Mouse (Mus musculus) embryonic facial prominence, embryonic 14.5 days (tissue): ENCODE results near the gene Hoxb6. TPM values are rescaled to one million over a fixed set of nuclear protein-coding genes. Genes with fewer than 3 reads are reported as not detected.

ENCODE experiments used
- ATAC-seq: fragments of 200-750 bp; cut with Nextera tagmentation; 2 replicates; pipeline ENCODE4 v1.8.0; 2017; ENCODE audit warnings: low read depth, moderate number of reproducible peaks, moderate TSS enrichment
- DNase-seq: peaks from one replicate; pipeline ENCODE4 v3.0.0-alpha.2; 2015; ENCODE audit warnings: low spot score
- H3K27ac ChIP-seq: fragments of 300-500 bp; sonication (generic); replicated peaks from 2 replicates; pipeline ENCODE4 v1.5.1; 2014; ENCODE audit warnings: low read depth, mild to moderate bottlenecking, low read length, moderate library complexity
- H3K27me3 ChIP-seq: fragments of 300-500 bp; sonication (generic); replicated peaks from 2 replicates; pipeline ENCODE4 v1.6.1; 2014; ENCODE audit warnings: low read length; ENCODE audit not compliant: control insufficient read depth, insufficient read depth
- H3K36me3 ChIP-seq: fragments of 300-500 bp; sonication (generic); 2 replicates; pipeline ENCODE4 v1.6.1; 2014; ENCODE audit warnings: low read length, mixed read lengths; ENCODE audit not compliant: control insufficient read depth, insufficient read depth
- H3K4me1 ChIP-seq: fragments of 300-500 bp; sonication (generic); 2 replicates; pipeline ENCODE4 v1.6.1; 2014; ENCODE audit warnings: antibody characterized with exemption, low read length; ENCODE audit not compliant: control insufficient read depth, insufficient read depth
- H3K4me2 ChIP-seq: fragments of 300-500 bp; sonication (generic); 2 replicates; pipeline ENCODE4 v1.6.1; 2014; ENCODE audit warnings: low read depth, mild to moderate bottlenecking, low read length, moderate library complexity, mixed read lengths
- H3K4me3 ChIP-seq: fragments of 300-500 bp; sonication (generic); 2 replicates; pipeline ENCODE4 v1.5.1; 2014; ENCODE audit warnings: low read depth, mild to moderate bottlenecking, low read length
- H3K9ac ChIP-seq: fragments of 300-500 bp; sonication (generic); 2 replicates; pipeline ENCODE4 v1.6.1; 2014; ENCODE audit warnings: low read depth, mild to moderate bottlenecking, low read length, moderate library complexity, mixed read lengths
- H3K9me3 ChIP-seq: fragments of 300-500 bp; sonication (generic); 2 replicates; pipeline ENCODE4 v1.6.1; 2016; ENCODE audit warnings: low read length; ENCODE audit not compliant: control insufficient read depth
- WGBS: fragments of 180-500 bp; shearing (Covaris S2); extraction: QIAGEN DNeasy Blood & Tissue Kit; methylation state at CpG from one replicate; pipeline ENCODE4 v1.1.7; 2014; 5-methylcytosine and 5-hydroxymethylcytosine counted together
- polyA plus RNA-seq: library from polyadenylated mRNA; unstranded; fragments of >200 nt; fragmentation: Nextera tagmentation; extraction: Ambion mirVana; gene quantifications from 2 replicates; pipeline ENCODE4 v1.2.1, GENCODE M21; 2014

The Hoxb6 gene
- polyA plus RNA-seq, 1 experiment from 2014 or later, result 0.22 TPM

- no peak overlapping the region for H3K4me2 ChIP-seq
- no peaks in the 10 kb centered on the region for H3K9me3 ChIP-seq
- ATAC-seq (no peak), DNase-seq (no peak)
- peaks cover 99% of the 10 kb centered on the region for H3K27me3 ChIP-seq
- H3K4me3 ChIP-seq, result no peak overlapping the region
- H3K27ac ChIP-seq, result no peak overlapping the region
- WGBS, result 3% methylated on average over 2 of the region's 2 CpGs
- H3K36me3 ChIP-seq, result no peaks in the 10 kb centered on the region
- no peak overlapping the region for H3K9ac ChIP-seq
- H3K4me1 ChIP-seq, result no peaks in the 10 kb centered on the region
These were observed 33.2 kb upstream of the Hoxb6 start for GRCm38 (mm10) chr11:96259038-96259437.

DNA sequence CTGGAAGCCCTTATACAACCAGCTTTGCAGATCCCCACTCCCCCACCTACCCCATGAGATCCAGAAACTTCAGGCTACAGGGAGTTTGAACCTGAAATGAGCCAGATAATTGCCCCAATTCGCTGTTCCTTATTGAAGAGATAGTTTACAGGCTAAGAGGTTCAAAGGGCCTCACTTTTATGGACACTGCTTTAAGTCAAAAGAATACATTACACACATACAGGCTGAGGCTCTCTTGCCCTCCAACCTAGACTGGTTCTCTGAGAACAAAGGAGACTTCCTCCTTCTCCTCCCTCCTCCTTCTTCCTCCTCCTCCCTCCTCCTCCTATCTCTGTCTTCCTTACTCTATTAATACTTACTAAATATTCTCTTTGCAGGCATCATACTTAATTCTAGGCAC is 32.8 kb upstream of the Hoxb6 start:
- H3K9me3 ChIP-seq, result no peaks in the 10 kb centered on the region
- H3K27ac ChIP-seq, result no peak overlapping the region
- peaks cover 99% of the 10 kb centered on the region for H3K27me3 ChIP-seq
- no peak for DNase-seq
- H3K4me2 ChIP-seq, result no peak overlapping the region
- no peak overlapping the region for H3K9ac ChIP-seq
- WGBS, result 0% methylated on average over 1 of the region's 1 CpGs
- H3K4me1 ChIP-seq, result no peaks in the 10 kb centered on the region
- no peaks in the 10 kb centered on the region for H3K36me3 ChIP-seq
- no peak for ATAC-seq
- no peak overlapping the region for H3K4me3 ChIP-seq

- Histone ChIP-seq H3K27me3 (peaks cover 99% of the 10 kb centered on the region), H3K4me3 (no peak overlapping the region), H3K4me1 (no peaks in the 10 kb centered on the region), H3K36me3 (no peaks in the 10 kb centered on the region), H3K9me3 (no peaks in the 10 kb centered on the region), H3K27ac (no peak overlapping the region), H3K4me2 (no peak overlapping the region), H3K9ac (no peak overlapping the region)
- ATAC-seq (no peak), DNase-seq (peak; percentile 18)
- WGBS, result 2% methylated on average over 23 of the region's 23 CpGs
These were observed 31.8 kb upstream of the Hoxb6 start for GRCm38 (mm10) chr11:96260310-96260970.

GRCm38 (mm10) chr11:96261323-96261890 is 30.9 kb upstream of the Hoxb6 start:
- Histone ChIP-seq H3K9ac (no peak overlapping the region), H3K9me3 (no peaks in the 10 kb centered on the region), H3K27me3 (peaks cover 99% of the 10 kb centered on the region), H3K4me3 (no peak overlapping the region), H3K36me3 (no peaks in the 10 kb centered on the region), H3K27ac (no peak overlapping the region), H3K4me2 (no peak overlapping the region), H3K4me1 (no peaks in the 10 kb centered on the region)
- WGBS, result 2% methylated on average over 24 of the region's 24 CpGs
- ATAC-seq (no peak), DNase-seq (peak; percentile 48)

- Histone ChIP-seq H3K9me3 (no peaks in the 10 kb centered on the region), H3K27me3 (peaks cover 100% of the 10 kb centered on the region), H3K4me1 (no peaks in the 10 kb centered on the region), H3K36me3 (no peaks in the 10 kb centered on the region), H3K27ac (no peak overlapping the region), H3K9ac (no peak overlapping the region), H3K4me2 (no peak overlapping the region), H3K4me3 (no peak overlapping the region)
- WGBS, result 11% methylated on average over 6 of the region's 6 CpGs
- ATAC-seq (no peak), DNase-seq (no peak)
These were observed 29.9 kb upstream of the Hoxb6 start for GRCm38 (mm10) chr11:96262262-96262830.

DNA sequence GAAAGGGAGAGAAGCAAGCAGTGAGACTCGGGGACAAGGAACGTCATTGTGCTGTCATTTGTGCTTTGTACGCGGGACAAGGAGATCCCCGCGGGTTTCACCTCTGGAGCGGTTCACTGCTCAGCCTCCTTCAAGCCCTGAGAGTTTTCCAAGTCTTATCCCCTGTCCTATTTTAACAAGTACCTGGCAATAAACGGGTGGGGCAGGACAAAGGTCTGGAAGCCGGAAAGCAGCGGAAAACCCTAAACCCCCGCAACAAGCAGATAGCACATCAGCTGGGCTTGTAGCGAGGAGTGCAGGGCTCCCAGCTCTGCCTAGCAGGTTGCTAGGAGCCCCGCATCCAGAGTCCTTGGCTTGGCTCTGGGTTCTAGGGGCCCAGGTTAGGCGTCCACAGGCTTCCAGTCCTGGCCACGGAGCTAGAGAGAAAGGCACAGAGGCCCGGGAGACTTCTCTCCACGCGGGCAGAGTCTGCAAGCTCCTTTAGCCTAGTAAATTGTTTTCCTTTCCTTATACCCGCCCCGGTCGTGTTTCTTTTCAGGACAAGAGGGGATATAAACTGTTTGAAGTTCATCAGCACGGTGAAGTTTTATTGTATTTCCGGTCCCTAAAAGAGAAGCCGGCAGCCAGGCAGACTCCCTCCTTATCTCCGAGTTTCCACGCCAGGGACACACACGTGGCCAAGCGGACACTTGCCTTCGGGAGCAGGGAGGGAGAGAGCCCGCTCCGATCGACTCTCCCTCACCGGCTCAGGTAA is 28.5 kb upstream of the Hoxb6 start:
- DNase-seq (no peak), ATAC-seq (no peak)
- Histone ChIP-seq H3K36me3 (no peaks in the 10 kb centered on the region), H3K9ac (no peak overlapping the region), H3K27me3 (peaks cover 99% of the 10 kb centered on the region), H3K27ac (no peak overlapping the region), H3K4me3 (no peak overlapping the region), H3K9me3 (no peaks in the 10 kb centered on the region), H3K4me1 (no peaks in the 10 kb centered on the region), H3K4me2 (no peak overlapping the region)
- 1% methylated on average over 33 of the region's 33 CpGs for WGBS

DNA sequence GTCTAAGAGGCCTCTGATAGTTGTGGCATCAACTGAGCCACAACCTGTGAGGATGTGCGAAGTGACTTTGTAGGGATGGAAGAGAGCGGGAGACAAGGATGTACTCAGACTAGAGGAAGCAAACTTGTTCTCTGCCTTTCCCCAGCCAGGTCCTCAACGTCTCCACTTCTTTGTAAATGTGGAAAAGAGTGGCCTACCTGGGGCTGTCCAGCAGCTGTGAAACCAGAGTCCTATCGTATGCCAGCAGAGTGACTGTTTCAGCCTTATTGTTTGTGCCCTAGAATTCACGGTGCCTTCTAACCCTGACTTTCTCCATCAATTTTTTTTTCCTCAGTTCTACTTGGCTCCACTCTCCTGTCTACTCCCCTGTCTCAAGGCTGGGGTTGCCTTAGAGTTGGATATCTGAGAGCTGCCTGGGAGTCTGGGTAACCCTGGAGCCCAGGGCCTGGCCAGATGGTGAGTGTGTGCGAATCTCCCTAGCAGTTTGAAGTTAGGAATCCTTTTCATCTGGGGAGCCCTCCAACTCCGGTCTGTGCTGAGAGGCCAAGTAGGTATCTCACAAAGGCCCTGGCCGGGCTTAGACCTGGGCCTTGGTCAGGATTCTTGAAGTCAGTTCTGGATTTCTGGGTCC is 27.8 kb upstream of the Hoxb6 start:
- ATAC-seq (no peak), DNase-seq (no peak)
- Histone ChIP-seq H3K4me3 (no peak overlapping the region), H3K9me3 (no peaks in the 10 kb centered on the region), H3K4me1 (no peaks in the 10 kb centered on the region), H3K27ac (no peak overlapping the region), H3K27me3 (peaks cover 99% of the 10 kb centered on the region), H3K4me2 (no peak overlapping the region), H3K9ac (no peak overlapping the region), H3K36me3 (no peaks in the 10 kb centered on the region)
- WGBS, result 3% methylated on average over 8 of the region's 8 CpGs

DNA sequence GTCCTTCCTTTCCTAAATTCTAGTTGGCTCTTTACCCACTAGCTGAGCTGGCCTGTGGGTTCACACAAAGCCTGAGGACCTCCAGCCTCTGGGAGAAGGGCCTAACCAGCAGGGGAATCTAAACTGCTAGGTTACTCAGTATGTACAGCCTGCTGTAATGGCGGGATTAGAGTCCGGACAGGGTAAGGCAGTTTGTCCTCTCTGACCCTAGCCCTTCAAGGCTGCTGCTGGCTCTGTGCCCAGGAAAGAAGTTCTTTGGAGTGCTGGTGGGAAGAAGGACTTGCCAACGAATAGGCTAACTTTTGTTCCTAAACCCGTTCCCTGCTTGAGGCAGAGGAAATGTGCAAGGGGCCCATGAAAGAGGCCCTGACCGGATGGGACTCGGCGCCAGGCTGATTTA is 26.3 kb upstream of the Hoxb6 start:
- H3K36me3 ChIP-seq, result no peaks in the 10 kb centered on the region
- H3K9ac ChIP-seq, result no peak overlapping the region
- H3K4me2 ChIP-seq, result no peak overlapping the region
- DNase-seq (peak; percentile 13), ATAC-seq (no peak)
- no peak overlapping the region for H3K27ac ChIP-seq
- no peaks in the 10 kb centered on the region for H3K9me3 ChIP-seq
- H3K4me3 ChIP-seq, result no peak overlapping the region
- peaks cover 99% of the 10 kb centered on the region for H3K27me3 ChIP-seq
- WGBS, result 0% methylated on average over 7 of the region's 7 CpGs
- H3K4me1 ChIP-seq, result no peaks in the 10 kb centered on the region
